Mouse (Mus musculus) ovary, postnatal 36 days (tissue): ENCODE results near the gene Gm28539.
"Not testable (repeated sequence)": the region's sequence is repeated elsewhere in the genome, so short reads cannot be mapped to it uniquely, and the experiment has no call there.

Source experiments
- DNase-seq: peaks from one replicate; pipeline ENCODE4 v3.0.0; 2022; ENCODE audit warnings: low spot score, mixed read lengths

Gene Gm28539

GRCm38 (mm10) chr16:18849521-18850190 is 13.3 kb downstream of the Gm28539 start:
- DNase-seq, result not testable (repeated sequence)

GRCm38 (mm10) chr16:18858551-18858950 is 22.2 kb downstream of the Gm28539 start:
- DNase-seq, result no peak

- no peak for DNase-seq
Observed at GRCm38 (mm10) chr16:18860186-18860585, 23.8 kb downstream of the Gm28539 start.

GRCm38 (mm10) chr16:18870495-18870894 is 34.1 kb downstream of the Gm28539 start:
- not testable (repeated sequence) for DNase-seq

- DNase-seq, result no peak
Observed at GRCm38 (mm10) chr16:18876091-18876441, 39.7 kb downstream of the Gm28539 start.

GRCm38 (mm10) chr16:18876442-18877308 is 40.3 kb downstream of the Gm28539 start, which contains the start of the genes Mrpl40 and Hira:
Gene Mrpl40, minus strand, starts transcription at chr16:18876862.
Gene Hira, plus strand, starts transcription at chr16:18877037.
- DNase-seq, result peak; percentile 96

GRCm38 (mm10) chr16:18877386-18878090 is 41.2 kb downstream of the Gm28539 start:
- peak; percentile 45 for DNase-seq

- no peak for DNase-seq
Observed at GRCm38 (mm10) chr16:18878091-18878720, 41.8 kb downstream of the Gm28539 start.

- DNase-seq, result no peak
Observed at GRCm38 (mm10) chr16:18884044-18884443, 47.7 kb downstream of the Gm28539 start.

GRCm38 (mm10) chr16:18893840-18894372 is 57.5 kb downstream of the Gm28539 start:
- no peak for DNase-seq

GRCm38 (mm10) chr16:18895249-18895648 is 58.9 kb downstream of the Gm28539 start:
- DNase-seq, result no peak

GRCm38 (mm10) chr16:18896429-18896828 is 60.0 kb downstream of the Gm28539 start:
- DNase-seq, result peak; percentile 19

GRCm38 (mm10) chr16:18905648-18906047 is 69.3 kb downstream of the Gm28539 start:
- DNase-seq, result no peak

- no peak for DNase-seq
Observed at GRCm38 (mm10) chr16:18916064-18916463, 79.7 kb downstream of the Gm28539 start.

GRCm38 (mm10) chr16:18921771-18922170 is 85.4 kb downstream of the Gm28539 start:
- no peak for DNase-seq

GRCm38 (mm10) chr16:18927963-18928362 is 91.6 kb downstream of the Gm28539 start:
- DNase-seq, result no peak

GRCm38 (mm10) chr16:18938321-18939082 is 102.1 kb downstream of the Gm28539 start:
- no peak for DNase-seq

GRCm38 (mm10) chr16:18943906-18944305 is 107.5 kb downstream of the Gm28539 start:
- no peak for DNase-seq

GRCm38 (mm10) chr16:18948941-18949340 is 112.6 kb downstream of the Gm28539 start:
- DNase-seq, result no peak

GRCm38 (mm10) chr16:18950351-18950750 is 114.0 kb downstream of the Gm28539 start:
- DNase-seq, result no peak

- no peak for DNase-seq
Observed at GRCm38 (mm10) chr16:18952813-18953212, 116.4 kb downstream of the Gm28539 start.
